Mouse (Mus musculus) inflammation-experienced regulatory T-cells (primary cell): ENCODE results near the gene Bok. TPM values are rescaled to one million over a fixed set of nuclear protein-coding genes. Genes with fewer than 3 reads are reported as not detected.

Source experiments
- polyA plus RNA-seq, 2 experiments: library from polyadenylated mRNA; unstranded; fragments of 100-300 nt; shearing (Covaris generic); gene quantifications; one replicate each; pipeline ENCODE4 v1.2.1; 2017

Gene Bok
- 1 to 10 TPM in 1 of 2 experiments, not detected in 1; 4.1 TPM for polyA plus RNA-seq

GRCm38 (mm10) chr1:93685401-93686244 is at the start of gene Bok:
Bok (plus strand) TSS chr1:93685660.

GRCm38 (mm10) chr1:93658559-93658958 is 26.9 kb upstream of the Bok start, which contains the start of gene Stk25:
Stk25 (minus strand) TSS chr1:93658659.

Other genes with a start within 250 kb of the Bok start
- gene Hdlbp, start 206.8 kb upstream of the Bok start, polyA plus RNA-seq, result 10 to 100 TPM; 53.9 to 63.8 TPM
- 1 to 10 TPM; 2.4 to 3.0 TPM for gene Farp2, start 173.6 kb upstream of the Bok start, polyA plus RNA-seq
- 100 to 1,000 TPM; 129 to 134 TPM for gene Stk25, start 27.0 kb upstream of the Bok start, polyA plus RNA-seq
- gene Atg4b, start 65.8 kb downstream of the Bok start, polyA plus RNA-seq, result 100 to 1,000 TPM in 1 of 2 experiments, 10 to 100 TPM in 1; 98.7 to 113 TPM
- gene Thap4, start 69.2 kb downstream of the Bok start, polyA plus RNA-seq, result 10 to 100 TPM; 34.1 to 38.9 TPM
- gene Dtymk, start 116.3 kb downstream of the Bok start, polyA plus RNA-seq, result 100 to 1,000 TPM; 121 to 122 TPM
- gene Ing5, start 118.3 kb downstream of the Bok start, polyA plus RNA-seq, result 10 to 100 TPM; 23.0 to 29.4 TPM
- gene D2hgdh, start 139.2 kb downstream of the Bok start, polyA plus RNA-seq, result 10 to 100 TPM; 35.7 to 36.7 TPM
- under 1 TPM in 1 of 2 experiments, not detected in 1; 0.92 TPM for gene Gal3st2, start 175.6 kb downstream of the Bok start, polyA plus RNA-seq
- gene Gal3st2b, start 232.7 kb downstream of the Bok start, polyA plus RNA-seq, result under 1 TPM in 1 of 2 experiments, not detected in 1; 0.82 TPM